Mouse (Mus musculus): ENCODE measurements at regions not wholly inside any gene's neighbourhood (a gene's known extent, or its start where the extent isn't known, plus 50 kb on each side); places are given as distances from the start of the nearest gene placed in this dataset.

GRCm38 (mm10) chr16:69948783-69949182 is 85.2 kb upstream of the Speer2 start:
- TF ChIP-seq MAZ (IDR thresholded peaks at IDR 0.05; ENCODE audit: low read depth, low read length) (no peak), ZKSCAN1 (IDR thresholded peaks at IDR 0.05; ENCODE audit: low read depth, low read length) (no peak), E2F4 (IDR thresholded peaks at IDR 0.05; ENCODE audit: borderline replicate concordance, low read depth, low read length) (no peak), MAX (IDR thresholded peaks at IDR 0.05; ENCODE audit: low read length) (no peak), CHD2 (IDR thresholded peaks at IDR 0.05; ENCODE audit: low read length) (no peak)
- no peaks in the 10 kb centered on the region for H3K4me1 ChIP-seq (ENCODE audit: control insufficient read depth in 1 of 2, insufficient read depth in 2 of 2, low read length in 2 of 2)
- no peaks in the 10 kb centered on the region for H3K9me3 ChIP-seq (replicated peaks; ENCODE audit: insufficient read depth, low read length)
- H3K27ac ChIP-seq (ENCODE audit: control insufficient read depth, low read depth, low read length) = no peak overlapping the region
- H3K79me2 ChIP-seq (ENCODE audit: control insufficient read depth, insufficient read depth, low read length, poor library complexity) = no peaks in the 10 kb centered on the region
- no peak overlapping the region for H3K9ac ChIP-seq (ENCODE audit: control insufficient read depth, low read depth, low read length, poor library complexity, severe bottlenecking)
- H3K27me3 ChIP-seq (ENCODE audit: control insufficient read depth in 1 of 2, insufficient read depth in 2 of 2, low read length in 2 of 2) = no peaks in the 10 kb centered on the region
- DNase-seq (ENCODE audit: low read depth, low spot score) = no peak
- H3K36me3 ChIP-seq (ENCODE audit: control insufficient read depth in 1 of 2, insufficient read depth in 2 of 2, low read length in 2 of 2) = no peaks in the 10 kb centered on the region
- H3K4me3 ChIP-seq (ENCODE audit: control insufficient read depth in 1 of 2, insufficient read depth in 1 of 2, low read depth in 2 of 2, low read length in 2 of 2) = no peak overlapping the region

DNA sequence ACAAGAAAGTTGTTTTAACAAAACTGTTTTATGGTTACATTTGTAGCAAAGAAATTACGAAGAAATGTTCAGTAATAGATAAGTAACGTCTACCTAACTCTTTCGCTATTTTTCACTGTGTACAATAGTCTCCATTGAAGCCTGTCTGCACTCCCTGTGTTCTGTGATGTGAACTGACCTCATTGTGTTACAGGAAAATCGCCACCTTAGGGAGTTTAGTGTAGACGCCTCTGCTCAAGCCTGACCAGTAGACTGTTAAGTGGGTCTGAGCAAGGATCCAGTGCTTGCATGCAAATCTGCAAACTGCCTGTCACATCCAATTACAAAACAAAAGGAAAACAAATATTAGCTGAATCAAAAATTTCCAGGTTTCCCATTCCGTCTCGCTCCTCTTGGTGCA is 85.8 kb upstream of the Speer2 start:
- Histone ChIP-seq H3K79me2 (ENCODE audit: control insufficient read depth, insufficient read depth, low read length, poor library complexity) (no peaks in the 10 kb centered on the region), H3K4me3 (ENCODE audit: control insufficient read depth in 1 of 2, insufficient read depth in 1 of 2, low read depth in 2 of 2, low read length in 2 of 2) (no peak overlapping the region), H3K27ac (ENCODE audit: control insufficient read depth, low read depth, low read length) (no peak overlapping the region), H3K9ac (ENCODE audit: control insufficient read depth, low read depth, low read length, poor library complexity, severe bottlenecking) (no peak overlapping the region), H3K27me3 (ENCODE audit: control insufficient read depth in 1 of 2, insufficient read depth in 2 of 2, low read length in 2 of 2) (no peaks in the 10 kb centered on the region), H3K4me1 (ENCODE audit: control insufficient read depth in 1 of 2, insufficient read depth in 2 of 2, low read length in 2 of 2) (no peaks in the 10 kb centered on the region), H3K9me3 (replicated peaks; ENCODE audit: insufficient read depth, low read length) (no peaks in the 10 kb centered on the region), H3K36me3 (ENCODE audit: control insufficient read depth in 1 of 2, insufficient read depth in 2 of 2, low read length in 2 of 2) (no peaks in the 10 kb centered on the region)
- DNase-seq (ENCODE audit: low read depth, low spot score) = no peak
- TF ChIP-seq USF1 (IDR thresholded peaks at IDR 0.05; ENCODE audit: low read depth, low read length) (no peak), CHD2 (IDR thresholded peaks at IDR 0.05; ENCODE audit: low read length) (no peak), BHLHE40 (IDR thresholded peaks at IDR 0.05; ENCODE audit: borderline replicate concordance, low read depth, low read length) (no peak), MYC (IDR thresholded peaks at IDR 0.05; ENCODE audit: low read depth, low read length) (no peak), HCFC1 (IDR thresholded peaks at IDR 0.05; ENCODE audit: low read depth, low read length) (no peak), CHD1 (IDR thresholded peaks at IDR 0.05; ENCODE audit: low read depth, low read length) (no peak), TBP (IDR thresholded peaks at IDR 0.05; ENCODE audit: low read depth, low read length) (no peak), ELF1 (IDR thresholded peaks at IDR 0.05; ENCODE audit: low read depth, low read length) (no peak), TAL1 (IDR thresholded peaks at IDR 0.05; ENCODE audit: low read length) (no peak), GATA1 (IDR thresholded peaks at IDR 0.05; ENCODE audit: low read depth, low read length) (no peak), MAFK (IDR thresholded peaks at IDR 0.05; ENCODE audit: borderline replicate concordance, low read depth, low read length) (no peak), NELFE (IDR thresholded peaks at IDR 0.05; ENCODE audit: low read depth, low read length) (no peak), POLR2A (IDR thresholded peaks at IDR 0.05; ENCODE audit: control insufficient read depth in 1 of 2, insufficient read depth in 1 of 2, low read depth in 1 of 2, low read length in 2 of 2, poor library complexity in 1 of 2) (no peak), ZNF384 (IDR thresholded peaks at IDR 0.05; ENCODE audit: low read depth, low read length) (no peak), ZC3H11A (IDR thresholded peaks at IDR 0.05; ENCODE audit: low read depth, low read length) (no peak), NRF1 (IDR thresholded peaks at IDR 0.05; ENCODE audit: insufficient read depth, low read depth, low read length, poor library complexity, severe bottlenecking) (no peak), CTCF (IDR thresholded peaks at IDR 0.05 in 2 of 3, conservative IDR thresholded peaks at IDR 0.05 in 1 of 3; ENCODE audit: control insufficient read depth in 1 of 3, insufficient read depth in 1 of 3, low read depth in 2 of 3, low read length in 3 of 3, poor library complexity in 1 of 3, severe bottlenecking in 1 of 3) (no peak), MXI1 (IDR thresholded peaks at IDR 0.05; ENCODE audit: low read depth, low read length) (no peak), ZMIZ1 (IDR thresholded peaks at IDR 0.05; ENCODE audit: low read depth, low read length) (no peak)

Measured in MEL (cell line).